Mouse (Mus musculus): Measurements from ENCODE around the gene Ankrd52.

Gene Ankrd52

GRCm38 (mm10) chr10:128401056-128401455 lies 24.1 kb downstream of the Ankrd52 start, which contains the start of gene Slc39a5:
Gene Slc39a5, minus strand, starts transcription at chr10:128401229.
- DNase-seq (ENCODE audit: extremely low spot score), result no peak

GRCm38 (mm10) chr10:128401638-128402037 lies 24.7 kb downstream of the Ankrd52 start:
- DNase-seq (ENCODE audit: extremely low spot score), result no peak

GRCm38 (mm10) chr10:128403931-128404330 lies 27.0 kb downstream of the Ankrd52 start:
- DNase-seq (ENCODE audit: extremely low spot score), result no peak

GRCm38 (mm10) chr10:128408591-128409535 lies 31.9 kb downstream of the Ankrd52 start:
- no peak for DNase-seq (ENCODE audit: extremely low spot score)

GRCm38 (mm10) chr10:128409692-128410559 lies 33.0 kb downstream of the Ankrd52 start:
- DNase-seq (ENCODE audit: extremely low spot score), result peak; percentile 97

GRCm38 (mm10) chr10:128410560-128410845 lies 33.6 kb downstream of the Ankrd52 start:
- DNase-seq (ENCODE audit: extremely low spot score), result no peak

GRCm38 (mm10) chr10:128411211-128412054 lies 34.5 kb downstream of the Ankrd52 start, which contains the start of the genes Nabp2 and Rnf41:
Gene Nabp2, minus strand, starts transcription at chr10:128411492.
Gene Rnf41, plus strand, starts transcription at chr10:128411657.
- peak; percentile 99 for DNase-seq (ENCODE audit: extremely low spot score)

- no peak for DNase-seq (ENCODE audit: extremely low spot score)
Measured at GRCm38 (mm10) chr10:128412055-128412381, 35.1 kb downstream of the Ankrd52 start.

- no peak for DNase-seq (ENCODE audit: extremely low spot score)
Measured at GRCm38 (mm10) chr10:128412558-128412957, 35.6 kb downstream of the Ankrd52 start.

- no peak for DNase-seq (ENCODE audit: extremely low spot score)
Measured at GRCm38 (mm10) chr10:128413076-128413475, 36.2 kb downstream of the Ankrd52 start.

GRCm38 (mm10) chr10:128414848-128415247 lies 37.9 kb downstream of the Ankrd52 start:
- DNase-seq (ENCODE audit: extremely low spot score), result no peak

GRCm38 (mm10) chr10:128422426-128422825 lies 45.5 kb downstream of the Ankrd52 start:
- DNase-seq (ENCODE audit: extremely low spot score), result no peak

- no peak for DNase-seq (ENCODE audit: extremely low spot score)
Measured at GRCm38 (mm10) chr10:128424604-128425003, 47.7 kb downstream of the Ankrd52 start.

- no peak for DNase-seq (ENCODE audit: extremely low spot score)
Measured at GRCm38 (mm10) chr10:128425260-128425659, 48.3 kb downstream of the Ankrd52 start.

GRCm38 (mm10) chr10:128429052-128429451 lies 52.1 kb downstream of the Ankrd52 start:
- no peak for DNase-seq (ENCODE audit: extremely low spot score)

GRCm38 (mm10) chr10:128429454-128429853 lies 52.5 kb downstream of the Ankrd52 start:
- DNase-seq (ENCODE audit: extremely low spot score), result no peak

- no peak for DNase-seq (ENCODE audit: extremely low spot score)
Measured at GRCm38 (mm10) chr10:128433417-128433816, 56.5 kb downstream of the Ankrd52 start.

GRCm38 (mm10) chr10:128434681-128435080 lies 57.8 kb downstream of the Ankrd52 start:
- DNase-seq (ENCODE audit: extremely low spot score), result no peak

- DNase-seq (ENCODE audit: extremely low spot score), result no peak
Measured at GRCm38 (mm10) chr10:128435186-128435823, 58.4 kb downstream of the Ankrd52 start.

- DNase-seq (ENCODE audit: extremely low spot score), result no peak
Measured at GRCm38 (mm10) chr10:128435873-128436272, 59.0 kb downstream of the Ankrd52 start.

- no peak for DNase-seq (ENCODE audit: extremely low spot score)
Measured at GRCm38 (mm10) chr10:128436376-128436775, 59.5 kb downstream of the Ankrd52 start.

Measured in embryo, embryonic 9.5 days (tissue).